Mouse (Mus musculus): ENCODE measurements around the gene Hnf4a.

DNA sequence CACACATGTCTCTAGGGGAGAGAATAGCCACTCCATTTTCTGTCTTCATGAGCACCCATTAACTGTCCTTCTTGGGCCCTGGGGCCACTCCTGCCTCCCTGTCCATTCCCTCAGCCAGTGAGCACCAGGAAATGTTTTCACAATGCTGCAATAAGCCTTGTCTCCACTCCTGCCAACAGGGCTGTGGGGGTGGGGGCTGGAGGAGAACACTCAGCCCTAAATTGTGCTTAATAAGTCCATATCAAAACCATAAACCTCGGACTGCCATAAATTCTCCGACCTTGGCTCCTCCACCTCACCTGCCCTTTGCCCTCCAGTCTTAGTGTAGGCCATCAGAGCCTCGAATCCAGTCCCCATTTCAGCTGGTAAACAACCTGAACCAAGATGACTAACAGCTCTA lies 67.7 kb downstream of the Hnf4a start:
- TF ChIP-seq CTCF (IDR thresholded peaks at IDR 0.05; ENCODE audit: borderline replicate concordance, insufficient read depth, low read length) (no peak), POLR2A (IDR thresholded peaks at IDR 0.05; ENCODE audit: low read depth, low read length) (no peak)
